Mouse (Mus musculus) gastrocnemius, adult 8-10 months (tissue): ENCODE results near the gene Esrrg. TPM values are rescaled to one million over a fixed set of nuclear protein-coding genes. Genes with fewer than 3 reads are reported as not detected.

Source experiments
- DNase-seq, 2 experiments: peaks; one replicate each; pipeline ENCODE4 v3.0.0; 2022; ENCODE audit warnings: low spot score in 2 of 2
- total RNA-seq, 4 experiments: library from RNA; stranded (reverse); gene quantifications; 2 replicates each; pipeline ENCODE4 v1.2.4; 2022

The Esrrg gene
- total RNA-seq, 4 experiments from 2014 or later, result 15.2 to 29.3 (median 24.2) TPM

DNA sequence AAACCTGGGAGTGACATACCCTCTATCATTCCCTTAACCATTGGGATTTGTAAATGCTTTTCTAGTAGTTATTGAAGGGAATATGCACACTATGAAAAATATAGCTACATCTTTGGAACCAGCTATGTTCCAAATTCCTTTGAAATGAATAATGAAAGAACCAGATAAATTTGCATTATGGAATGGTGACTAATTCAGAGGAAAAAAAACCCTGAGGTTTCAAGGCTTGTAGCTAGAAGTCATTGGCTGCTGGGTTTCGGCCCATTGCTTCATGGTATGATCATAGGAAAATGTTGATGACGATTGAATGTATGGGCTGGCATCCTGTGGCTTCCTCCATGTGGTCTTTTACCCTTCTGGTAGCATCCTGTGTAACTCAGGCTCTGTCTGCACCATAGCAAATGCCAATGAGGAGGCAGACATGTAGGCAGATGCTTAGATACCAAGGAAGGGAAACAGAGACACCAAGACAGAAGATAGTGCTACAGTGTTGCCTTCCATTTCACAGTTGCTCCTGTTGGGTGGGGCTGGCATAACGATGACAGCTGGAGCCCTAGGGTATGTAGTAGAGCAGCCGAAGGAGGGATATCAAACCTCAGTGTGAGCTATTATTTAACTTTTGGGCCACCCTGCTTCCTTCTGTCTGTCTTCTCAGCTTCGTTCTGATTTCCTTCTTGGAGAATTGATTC is 624.6 kb downstream of the Esrrg start:
- no peak for DNase-seq

DNA sequence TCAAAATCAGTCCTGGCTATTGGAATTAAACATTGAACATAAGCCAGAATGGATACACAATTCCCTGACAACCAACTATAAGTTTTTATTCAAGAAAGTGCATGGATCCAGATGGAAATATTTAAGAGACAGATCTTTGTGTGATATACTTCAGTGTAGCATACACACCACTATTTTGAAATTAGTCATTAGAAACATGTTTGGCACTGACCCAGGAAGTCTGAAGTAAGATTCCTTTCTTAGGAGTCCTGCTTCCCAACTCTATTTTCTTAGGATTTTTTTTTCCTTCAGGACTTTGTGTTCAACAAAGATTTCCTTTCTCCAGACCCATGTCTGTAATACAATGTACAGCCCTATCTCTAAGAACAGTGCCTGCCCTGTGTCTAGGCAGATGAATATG is 630.0 kb downstream of the Esrrg start:
- DNase-seq, result no peak

DNA sequence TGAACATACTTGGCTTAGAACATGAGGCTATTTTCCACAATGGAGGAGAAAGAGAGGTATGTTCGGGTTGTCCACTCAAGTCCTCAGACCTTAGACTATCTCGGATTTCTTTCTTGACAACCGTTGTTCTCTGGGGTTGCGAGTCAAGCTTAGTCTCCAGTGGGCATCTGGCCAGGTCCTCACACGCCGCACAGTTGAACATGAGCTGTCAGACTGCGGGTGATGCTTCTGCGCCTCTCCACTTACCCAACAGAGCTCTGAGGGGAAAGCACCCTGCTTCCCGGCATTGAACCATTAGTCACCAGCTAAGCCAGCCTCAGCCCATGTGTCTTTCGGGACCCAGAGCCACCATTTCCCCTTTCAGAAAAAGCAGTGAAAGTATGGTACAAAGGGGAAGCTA is 633.2 kb downstream of the Esrrg start:
- no peak for DNase-seq

DNA sequence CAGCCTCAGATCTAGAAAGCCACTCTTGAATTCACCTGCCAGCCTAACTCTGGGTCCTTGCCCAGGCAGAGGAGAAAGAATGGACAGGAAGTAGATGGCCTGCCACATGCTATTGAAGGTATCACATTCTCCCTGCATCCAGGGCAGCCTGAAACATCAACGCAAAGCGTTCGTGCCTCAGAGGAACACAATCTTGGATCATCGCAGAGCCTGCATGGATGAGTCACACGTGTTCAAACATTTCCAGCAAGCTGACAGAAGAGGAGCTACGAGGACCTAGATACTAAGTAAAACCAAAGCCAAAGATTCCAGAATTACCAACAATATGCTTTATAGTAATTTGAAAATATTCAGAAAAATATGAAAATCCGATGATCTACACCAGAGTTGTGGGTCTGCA is 648.9 kb downstream of the Esrrg start:
- DNase-seq, result no peak

DNA sequence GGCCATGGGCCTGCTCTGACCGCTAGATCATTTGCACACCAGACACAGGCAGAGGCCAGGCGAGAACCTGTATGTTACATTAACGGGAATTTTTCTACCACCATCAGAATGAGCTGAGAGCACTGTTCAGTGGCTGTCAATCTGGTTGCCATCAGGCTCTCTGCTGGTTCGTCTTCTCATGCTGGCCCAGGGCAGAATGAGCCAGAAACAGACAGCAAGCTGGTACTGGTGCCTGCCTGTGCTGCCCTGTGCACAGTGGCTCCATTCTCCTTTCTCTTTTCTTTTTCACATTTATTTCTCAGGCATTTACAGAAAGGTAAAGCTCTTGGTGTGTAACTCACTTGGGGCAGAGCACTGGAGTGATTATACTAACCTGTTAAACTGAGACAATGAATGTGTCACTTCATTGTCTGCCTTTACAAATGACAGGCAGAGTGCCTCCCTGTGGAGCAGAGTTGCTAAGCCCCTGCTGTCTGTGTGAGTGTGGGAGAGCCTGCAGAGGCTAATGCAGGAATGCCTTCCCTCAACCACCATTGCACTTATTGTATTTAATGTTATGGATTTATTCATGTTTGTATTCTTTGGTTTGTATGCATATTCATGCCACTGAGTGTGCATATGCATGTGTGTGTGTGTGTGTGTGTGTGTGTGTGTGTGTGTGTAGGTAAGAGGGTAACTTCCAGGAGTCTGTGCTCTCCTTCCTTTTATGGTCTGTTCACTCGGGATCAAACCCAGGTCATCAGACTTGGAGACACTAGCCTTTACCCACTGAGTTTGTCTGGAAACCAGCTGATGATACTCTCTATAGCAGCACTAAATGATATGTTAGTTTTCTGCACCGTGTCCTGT is 651.9 kb downstream of the Esrrg start:
- no peak for DNase-seq

DNA sequence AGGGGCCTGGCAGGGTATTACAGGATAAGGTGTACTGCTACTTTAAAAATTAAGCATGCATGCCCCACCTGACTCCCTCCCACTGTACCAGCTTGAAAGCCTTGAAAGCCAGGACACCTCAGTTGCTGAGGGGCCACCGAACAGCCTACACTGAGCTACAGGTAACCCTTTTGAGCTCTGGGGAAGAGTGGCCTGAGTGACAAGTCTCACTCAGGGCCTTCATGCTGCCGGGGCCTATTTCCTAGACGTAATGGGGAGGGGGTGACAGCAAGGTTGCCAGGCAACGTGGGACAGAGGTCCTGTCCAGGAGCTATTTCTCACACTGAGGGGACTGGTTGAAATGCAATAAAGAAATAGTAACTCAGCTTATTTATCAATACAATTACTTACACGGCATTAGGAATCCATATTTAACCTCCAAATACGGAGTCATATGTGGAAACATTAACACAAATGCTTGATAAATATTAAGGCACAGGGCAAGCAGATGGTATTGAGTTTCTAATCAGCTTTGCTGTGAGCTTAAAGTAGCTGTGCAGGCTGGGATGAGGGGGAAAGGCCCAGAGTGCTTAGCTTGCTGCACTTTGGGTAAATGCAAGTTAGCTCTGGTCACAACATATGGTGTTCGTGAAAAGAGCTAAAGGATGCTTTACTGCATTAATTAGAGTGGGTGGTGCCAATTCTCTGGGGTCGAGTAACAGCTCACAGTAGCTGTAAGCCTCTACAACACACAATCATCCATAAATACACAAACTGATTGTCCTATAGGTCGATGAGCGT is 653.5 kb downstream of the Esrrg start, which contains the start of gene Ush2a:
Ush2a (plus strand) TSS at position 121 of the 780 bp plus-strand sequence.
- DNase-seq, result no peak
